Mouse (Mus musculus) testis, adult 2 months (tissue): ENCODE data around the gene Reep3.

ENCODE experiments used
- CTCF ChIP-seq: fragments of 200-500 bp; IDR thresholded peaks from 2 replicates; pipeline ENCODE4 v1.5.1; 2012; ENCODE audit warnings: low read depth, mild to moderate bottlenecking, inconsistent platforms, low read length, moderate library complexity; ENCODE audit not compliant: control insufficient read depth, insufficient read depth, insufficient replicate concordance
- POLR2A ChIP-seq: fragments of 200-500 bp; IDR thresholded peaks from 2 replicates; pipeline ENCODE4 v1.6.1; 2012; ENCODE audit warnings: low read depth, mild to moderate bottlenecking, inconsistent platforms, low read length, moderate library complexity; ENCODE audit not compliant: control insufficient read depth

- TF ChIP-seq CTCF (no peak), POLR2A (no peak)
These were observed 25.4 kb downstream of the Reep3 start for GRCm38 (mm10) chr10:67071389-67071788.
